Mouse (Mus musculus) limb, embryonic 13.5 days (tissue): ENCODE measurements at regions not wholly inside any gene's neighbourhood (a gene's known extent, or its start where the extent isn't known, plus 50 kb on each side); places are given as distances from the start of the nearest gene placed in this dataset.

Source experiments
- ATAC-seq: fragments of 200-750 bp; cut with Nextera tagmentation; 2 replicates; pipeline ENCODE4 v1.8.0; 2017; ENCODE audit warnings: low read depth, moderate number of reproducible peaks, moderate TSS enrichment; ENCODE audit not compliant: low FRiP score
- H3K27ac ChIP-seq: fragments of 300-500 bp; sonication (generic); 2 replicates; pipeline ENCODE4 v1.5.1; 2015; ENCODE audit warnings: inconsistent platforms, mild to moderate bottlenecking, moderate library complexity
- H3K27me3 ChIP-seq: fragments of 300-500 bp; sonication (generic); 2 replicates; pipeline ENCODE4 v1.6.1; 2015; ENCODE audit warnings: mild to moderate bottlenecking, inconsistent platforms
- H3K36me3 ChIP-seq: fragments of 300-500 bp; sonication (generic); 2 replicates; pipeline ENCODE4 v1.6.1; 2015; ENCODE audit warnings: inconsistent platforms, mild to moderate bottlenecking, moderate library complexity
- H3K4me1 ChIP-seq: fragments of 300-500 bp; sonication (generic); 2 replicates; pipeline ENCODE4 v1.6.1; 2015; ENCODE audit warnings: inconsistent platforms
- H3K4me2 ChIP-seq: fragments of 300-500 bp; sonication (generic); replicated peaks from 2 replicates; pipeline ENCODE4 v1.6.1; 2015; ENCODE audit warnings: inconsistent platforms, mild to moderate bottlenecking, moderate library complexity
- H3K4me3 ChIP-seq: fragments of 300-500 bp; sonication (generic); 2 replicates; pipeline ENCODE4 v1.5.1; 2015; ENCODE audit warnings: moderate library complexity, mild to moderate bottlenecking, inconsistent platforms
- H3K9ac ChIP-seq: fragments of 300-500 bp; sonication (generic); 2 replicates; pipeline ENCODE4 v1.6.1; 2015; ENCODE audit warnings: mild to moderate bottlenecking, inconsistent platforms
- H3K9me3 ChIP-seq: fragments of 300-500 bp; sonication (generic); 2 replicates; pipeline ENCODE4 v1.6.1; 2016; ENCODE audit warnings: inconsistent platforms
- WGBS: fragments of 180-500 bp; shearing (Covaris S2); methylation state at CpG from one replicate; pipeline ENCODE4 v1.1.7; 2015; 5-methylcytosine and 5-hydroxymethylcytosine counted together

DNA sequence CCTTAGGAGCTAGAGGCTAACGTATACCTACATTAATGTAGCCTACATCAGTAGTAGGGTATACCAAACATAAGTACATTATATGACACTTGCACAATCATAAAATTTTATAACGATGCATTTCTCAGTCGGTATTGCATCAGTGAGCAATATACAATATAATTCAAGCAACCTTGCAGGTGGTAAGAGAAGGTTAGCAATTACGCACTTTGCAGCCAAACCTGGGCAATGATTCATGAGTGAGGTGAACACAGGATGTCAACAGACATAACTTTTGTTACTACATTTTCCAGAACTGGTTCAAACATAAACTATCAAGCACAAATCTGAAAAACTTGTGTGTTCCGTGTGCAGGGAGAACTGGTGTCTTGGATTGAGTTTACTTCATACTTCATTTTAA, 229.9 kb upstream of the Zpld1 start:
- Histone ChIP-seq H3K36me3 (no peaks in the 10 kb centered on the region), H3K27me3 (no peaks in the 10 kb centered on the region), H3K4me2 (no peak overlapping the region), H3K4me3 (no peak overlapping the region), H3K27ac (no peak overlapping the region), H3K9ac (no peak overlapping the region), H3K9me3 (no peaks in the 10 kb centered on the region), H3K4me1 (no peaks in the 10 kb centered on the region)
- no peak for ATAC-seq
- 81% methylated on average over 5 of the region's 5 CpGs for WGBS

DNA sequence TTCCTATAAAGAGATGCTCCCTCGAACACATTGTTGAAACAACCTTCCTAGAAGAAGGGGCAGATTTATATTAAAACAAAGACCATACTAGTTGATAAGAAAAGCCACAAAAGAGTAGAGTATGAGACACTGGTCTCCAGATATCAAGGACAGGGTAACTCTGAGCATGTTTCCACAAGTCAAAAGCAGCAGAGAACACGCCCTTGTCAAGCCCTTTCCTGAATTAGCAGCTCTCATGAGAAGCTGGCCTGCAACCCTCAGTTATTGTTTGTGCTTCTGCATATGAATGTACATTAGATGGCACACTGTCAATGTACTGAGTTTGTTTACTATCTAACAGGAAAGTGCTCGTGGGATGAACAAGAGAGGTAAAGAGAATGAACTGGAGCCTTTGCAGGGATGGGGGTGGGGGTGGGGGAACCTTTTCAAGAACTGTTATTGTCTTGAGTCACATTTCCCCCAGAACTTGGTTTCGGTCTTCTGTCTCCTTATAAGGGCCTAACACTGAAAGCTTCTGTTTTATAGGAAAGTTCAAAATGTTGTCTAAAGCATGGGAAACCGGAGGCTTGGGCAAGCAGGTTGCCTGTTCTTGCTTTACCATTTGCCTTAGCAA, 228.6 kb upstream of the Zpld1 start:
- Histone ChIP-seq H3K4me3 (no peak overlapping the region), H3K9me3 (no peaks in the 10 kb centered on the region), H3K27ac (no peak overlapping the region), H3K4me2 (no peak overlapping the region), H3K4me1 (no peaks in the 10 kb centered on the region), H3K27me3 (no peaks in the 10 kb centered on the region), H3K36me3 (no peaks in the 10 kb centered on the region), H3K9ac (no peak overlapping the region)
- 79% methylated on average over 5 of the region's 5 CpGs for WGBS
- no peak for ATAC-seq

DNA sequence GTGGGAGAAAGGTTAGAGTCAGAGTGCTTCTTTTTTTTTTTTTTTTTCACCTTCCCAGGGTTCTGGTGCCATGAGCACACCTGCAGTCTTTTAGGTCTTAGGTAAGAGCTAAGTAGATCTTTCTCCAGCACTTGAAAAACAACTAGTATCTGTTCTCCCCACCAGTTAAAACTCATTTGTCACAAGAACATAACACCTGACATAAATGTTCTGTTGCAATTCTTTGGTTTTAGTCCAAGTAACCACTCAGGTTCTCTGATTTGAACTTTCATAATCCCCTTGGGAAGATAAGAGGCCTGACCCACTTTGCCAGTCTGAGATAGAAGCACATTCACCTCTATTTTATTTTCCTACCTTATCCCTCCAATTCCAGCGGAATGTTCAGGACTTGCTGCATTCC, 225.5 kb upstream of the Zpld1 start:
- Histone ChIP-seq H3K36me3 (no peaks in the 10 kb centered on the region), H3K27me3 (no peaks in the 10 kb centered on the region), H3K9me3 (no peaks in the 10 kb centered on the region), H3K9ac (no peak overlapping the region), H3K27ac (no peak overlapping the region), H3K4me3 (no peak overlapping the region), H3K4me1 (no peaks in the 10 kb centered on the region), H3K4me2 (no peak overlapping the region)
- ATAC-seq: no peak
- 95% methylated on average over 1 of the region's 1 CpGs for WGBS

DNA sequence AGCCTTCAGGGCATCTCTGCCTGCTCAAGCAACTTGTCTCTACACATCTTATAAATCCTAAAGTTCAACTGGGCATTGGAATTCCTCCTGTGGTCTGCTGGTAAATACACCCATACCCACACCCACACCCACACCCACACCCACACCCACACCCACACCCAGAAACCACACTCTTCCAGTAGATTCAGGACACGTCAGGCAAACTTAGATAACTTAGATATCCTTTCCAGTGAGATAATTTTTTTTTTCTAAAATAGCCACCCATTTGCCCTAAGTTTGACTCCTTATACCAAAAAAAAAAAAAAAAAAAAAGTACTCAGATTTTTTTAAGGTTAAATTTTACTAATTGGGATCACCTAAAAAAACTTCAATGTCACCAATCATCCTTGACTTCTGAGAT, 224.5 kb upstream of the Zpld1 start:
- Histone ChIP-seq H3K9me3 (no peaks in the 10 kb centered on the region), H3K4me1 (no peaks in the 10 kb centered on the region), H3K4me2 (no peak overlapping the region), H3K27me3 (no peaks in the 10 kb centered on the region), H3K36me3 (no peaks in the 10 kb centered on the region), H3K4me3 (no peak overlapping the region), H3K9ac (no peak overlapping the region), H3K27ac (no peak overlapping the region)
- 95% methylated on average over 1 of the region's 1 CpGs for WGBS
- no peak for ATAC-seq

DNA sequence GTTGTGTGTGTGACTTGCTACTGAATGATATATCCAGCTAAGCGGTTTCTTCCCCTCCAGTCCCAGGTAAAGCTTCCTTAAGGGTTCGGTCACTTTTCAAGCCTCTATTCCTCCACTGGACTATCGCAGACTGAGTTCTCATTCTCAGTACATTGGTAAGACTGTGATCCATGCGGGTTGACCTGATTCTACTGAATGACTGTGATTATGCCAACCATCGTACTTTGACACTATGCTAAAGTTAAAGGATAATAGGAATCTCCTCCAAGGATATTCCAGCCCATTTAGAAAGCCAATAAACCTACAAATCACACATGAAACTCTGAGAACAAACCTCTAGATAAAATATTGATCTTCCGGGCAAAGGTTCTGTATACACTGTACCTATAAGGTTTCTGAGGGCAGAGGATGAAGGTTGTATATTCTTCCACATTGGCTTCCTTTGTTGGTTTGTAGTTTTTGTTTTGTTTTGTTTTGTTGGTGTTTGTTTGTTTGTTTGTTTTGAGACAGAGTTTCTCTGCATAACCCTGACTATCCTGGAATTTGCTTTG, 223.7 kb upstream of the Zpld1 start:
- ATAC-seq: no peak
- Histone ChIP-seq H3K36me3 (no peaks in the 10 kb centered on the region), H3K4me2 (no peak overlapping the region), H3K27me3 (no peaks in the 10 kb centered on the region), H3K4me1 (no peaks in the 10 kb centered on the region), H3K27ac (no peak overlapping the region), H3K9me3 (no peaks in the 10 kb centered on the region), H3K4me3 (no peak overlapping the region), H3K9ac (no peak overlapping the region)
- 94% methylated on average over 6 of the region's 6 CpGs for WGBS

DNA sequence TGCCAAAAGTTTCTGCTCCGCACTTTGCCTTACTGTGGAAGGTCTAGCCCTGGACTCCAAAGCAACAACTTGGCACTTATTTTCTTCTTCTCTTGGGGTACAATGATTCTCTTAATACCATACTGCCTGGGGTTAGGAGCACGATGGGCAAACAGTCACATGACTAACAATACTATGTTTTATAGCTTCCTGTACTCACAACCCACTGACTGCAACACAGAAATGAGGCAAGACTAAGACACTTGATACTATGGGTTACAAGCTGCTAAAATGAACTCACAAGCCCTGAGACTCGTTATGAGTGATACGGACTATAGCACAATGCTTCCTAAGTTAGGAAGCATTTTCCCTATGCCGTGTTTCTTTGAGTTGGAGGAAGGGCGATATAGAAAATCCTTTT, 222.3 kb upstream of the Zpld1 start:
- 69% methylated on average over 6 of the region's 6 CpGs for WGBS
- ATAC-seq: no peak

DNA sequence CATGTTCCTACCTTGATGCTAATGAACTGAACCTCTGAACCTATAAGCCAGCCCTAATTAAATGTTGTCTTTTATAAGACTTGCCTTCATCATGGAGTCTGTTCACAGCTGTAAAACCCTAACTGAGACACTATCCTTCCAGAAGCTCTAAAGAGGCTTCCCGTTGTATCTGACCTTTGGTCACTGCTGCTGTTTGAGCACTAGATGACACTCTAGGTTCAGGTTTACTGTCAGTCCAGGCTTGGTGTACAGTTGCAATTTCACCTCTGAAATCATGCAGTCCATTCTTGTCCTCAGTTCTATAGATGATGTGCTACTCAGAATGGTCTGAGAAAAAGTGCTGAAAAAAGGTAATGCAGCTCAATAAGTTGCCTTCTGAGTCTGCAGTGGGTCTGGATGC, 221.9 kb upstream of the Zpld1 start:
- Histone ChIP-seq H3K27ac (no peak overlapping the region), H3K9ac (no peak overlapping the region), H3K27me3 (no peaks in the 10 kb centered on the region), H3K4me1 (no peaks in the 10 kb centered on the region), H3K9me3 (no peaks in the 10 kb centered on the region), H3K4me3 (no peak overlapping the region), H3K36me3 (no peaks in the 10 kb centered on the region), H3K4me2 (no peak overlapping the region)
- WGBS: 81% methylated on average over 1 of the region's 1 CpGs
- ATAC-seq: no peak

More for the DNA sequence above, 222.3 kb upstream of the Zpld1 start:
- no peaks in the 10 kb centered on the region for H3K27me3 ChIP-seq
- H3K9me3 ChIP-seq: no peaks in the 10 kb centered on the region
- H3K36me3 ChIP-seq: no peaks in the 10 kb centered on the region
- no peak overlapping the region for H3K4me3 ChIP-seq
- no peak overlapping the region for H3K4me2 ChIP-seq
- no peaks in the 10 kb centered on the region for H3K4me1 ChIP-seq
- H3K9ac ChIP-seq: no peak overlapping the region
- H3K27ac ChIP-seq: no peak overlapping the region

DNA sequence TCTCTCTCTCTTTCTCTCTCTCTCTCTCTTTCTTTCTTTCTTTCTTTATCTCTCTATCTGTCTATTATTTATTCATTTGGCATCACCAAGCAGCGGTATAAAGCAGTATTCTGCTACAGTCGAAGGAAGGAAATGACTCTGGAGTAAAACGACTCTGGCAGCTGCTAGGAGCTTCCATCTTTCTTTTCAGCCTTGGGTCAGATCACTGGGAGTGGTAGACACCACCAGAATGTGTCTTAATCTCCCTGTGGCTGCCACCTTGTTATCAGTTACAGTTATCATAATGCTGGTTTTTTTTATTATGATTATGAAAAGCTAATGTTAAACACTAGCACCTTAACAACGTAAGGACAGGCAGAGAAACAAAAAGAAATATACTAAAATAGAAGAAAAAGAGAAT, 219.2 kb upstream of the Zpld1 start:
- H3K4me3 ChIP-seq: no peak overlapping the region
- H3K27ac ChIP-seq: no peak overlapping the region
- H3K9ac ChIP-seq: no peak overlapping the region
- no peak overlapping the region for H3K4me2 ChIP-seq
- WGBS: 82% methylated on average over 4 of the region's 4 CpGs
- H3K4me1 ChIP-seq: no peaks in the 10 kb centered on the region
- no peaks in the 10 kb centered on the region for H3K9me3 ChIP-seq
- H3K27me3 ChIP-seq: no peaks in the 10 kb centered on the region
- no peak for ATAC-seq
- H3K36me3 ChIP-seq: no peaks in the 10 kb centered on the region

DNA sequence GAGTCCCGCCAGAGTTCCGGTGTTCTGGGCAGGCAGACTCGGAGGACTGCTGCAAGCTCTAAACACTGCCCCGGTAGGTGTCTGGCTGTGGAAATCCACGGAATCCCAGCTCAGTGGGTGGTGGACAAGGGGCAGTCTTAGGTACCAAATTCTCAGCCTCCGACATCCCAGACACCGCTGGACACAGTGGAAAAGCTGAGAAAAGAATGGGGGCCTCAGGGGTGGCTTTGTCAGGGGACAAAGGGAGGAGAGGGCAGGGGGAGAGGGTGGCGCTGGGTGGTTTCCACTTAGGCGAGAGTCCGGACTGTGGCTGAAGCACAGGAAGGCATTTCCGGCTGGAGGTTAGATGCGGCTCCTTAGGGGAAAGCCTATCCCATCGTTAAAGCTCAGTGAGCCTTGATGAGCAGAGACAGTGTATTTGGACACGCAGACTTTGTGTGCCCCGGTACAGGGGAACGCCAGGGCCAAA, 217.5 kb upstream of the Zpld1 start:
- Histone ChIP-seq H3K27ac (no peak overlapping the region), H3K27me3 (no peaks in the 10 kb centered on the region), H3K4me1 (no peaks in the 10 kb centered on the region), H3K9ac (no peak overlapping the region), H3K9me3 (no peaks in the 10 kb centered on the region), H3K36me3 (no peaks in the 10 kb centered on the region), H3K4me3 (no peak overlapping the region), H3K4me2 (peak overlapping the region; percentile 27)
- WGBS: 60% methylated on average over 16 of the region's 16 CpGs
- ATAC-seq: no peak

DNA sequence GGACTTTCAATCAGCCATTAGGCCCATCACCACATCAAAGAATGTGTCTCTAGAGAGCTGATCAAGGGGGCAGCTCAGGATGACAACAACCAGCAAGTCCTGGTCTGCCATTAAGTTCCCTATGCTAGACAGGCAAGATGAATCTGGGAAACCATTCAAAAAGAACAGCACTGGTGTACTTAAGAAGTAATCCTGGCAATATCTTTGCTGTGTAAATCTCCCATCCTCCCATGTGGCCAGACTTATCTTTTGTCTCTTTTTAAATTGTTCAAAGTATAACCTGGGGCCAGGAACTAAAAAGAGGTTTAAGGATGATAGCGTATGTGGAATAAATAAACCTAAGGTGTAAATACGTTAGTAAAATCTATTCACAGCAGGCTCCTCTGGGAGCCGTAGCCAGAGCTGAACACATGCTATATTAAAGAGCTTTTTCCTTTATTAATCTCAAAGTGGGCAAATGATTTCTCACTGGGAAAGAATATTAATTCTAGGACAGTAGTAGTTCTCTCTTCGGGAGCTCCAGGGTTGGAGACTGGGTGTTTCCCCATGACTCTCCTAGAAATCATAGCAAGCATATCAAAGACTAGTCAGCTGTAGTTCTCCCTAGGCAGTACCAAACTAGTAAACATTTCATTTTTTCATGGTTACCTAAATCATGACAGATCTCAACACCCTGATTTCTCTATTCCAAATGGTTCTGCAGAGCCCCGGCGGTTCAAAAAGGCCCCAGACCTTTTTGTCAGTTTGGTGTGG, 216.8 kb upstream of the Zpld1 start:
- no peaks in the 10 kb centered on the region for H3K9me3 ChIP-seq
- no peaks in the 10 kb centered on the region for H3K27me3 ChIP-seq
- H3K4me1 ChIP-seq: no peaks in the 10 kb centered on the region
- no peak overlapping the region for H3K9ac ChIP-seq
- WGBS: 59% methylated on average over 6 of the region's 6 CpGs
- no peaks in the 10 kb centered on the region for H3K36me3 ChIP-seq
- H3K4me2 ChIP-seq: peak overlapping the region; percentile 27
- ATAC-seq: no peak
- H3K27ac ChIP-seq: no peak overlapping the region
- no peak overlapping the region for H3K4me3 ChIP-seq

DNA sequence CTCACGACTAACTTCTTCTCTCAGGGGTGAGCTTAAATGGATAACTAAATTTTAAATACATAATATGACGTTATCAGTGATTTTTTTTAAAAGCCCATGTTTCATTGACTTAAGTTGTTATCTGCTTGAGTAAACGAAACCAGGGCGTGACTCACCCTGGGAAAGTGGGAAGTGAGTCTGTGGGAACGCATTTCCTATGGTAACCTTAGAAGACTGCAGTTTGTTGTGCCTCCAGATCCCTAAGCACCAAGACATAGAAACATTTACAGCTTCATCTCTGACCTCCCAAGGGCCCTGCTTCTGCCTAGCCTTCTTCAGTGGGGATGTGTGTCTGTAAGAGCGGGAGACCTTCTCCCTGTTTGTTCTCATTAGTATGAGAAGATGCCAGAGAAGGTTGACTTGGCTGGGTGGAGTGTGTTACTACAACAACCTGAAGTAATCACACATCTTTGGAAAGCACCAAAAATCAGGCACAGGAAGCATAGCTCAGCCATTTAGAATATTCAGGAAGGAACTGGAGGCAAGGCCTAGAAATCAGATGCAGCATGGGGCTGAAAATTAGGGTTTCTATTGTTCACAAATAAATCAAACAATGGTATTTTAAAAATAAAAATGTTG, 207.1 kb upstream of the Zpld1 start:
- Histone ChIP-seq H3K4me3 (no peak overlapping the region), H3K9me3 (no peaks in the 10 kb centered on the region), H3K4me2 (no peak overlapping the region), H3K27ac (no peak overlapping the region), H3K27me3 (no peaks in the 10 kb centered on the region), H3K4me1 (no peaks in the 10 kb centered on the region), H3K36me3 (no peaks in the 10 kb centered on the region), H3K9ac (no peak overlapping the region)
- 73% methylated on average over 6 of the region's 6 CpGs for WGBS
- ATAC-seq: no peak

DNA sequence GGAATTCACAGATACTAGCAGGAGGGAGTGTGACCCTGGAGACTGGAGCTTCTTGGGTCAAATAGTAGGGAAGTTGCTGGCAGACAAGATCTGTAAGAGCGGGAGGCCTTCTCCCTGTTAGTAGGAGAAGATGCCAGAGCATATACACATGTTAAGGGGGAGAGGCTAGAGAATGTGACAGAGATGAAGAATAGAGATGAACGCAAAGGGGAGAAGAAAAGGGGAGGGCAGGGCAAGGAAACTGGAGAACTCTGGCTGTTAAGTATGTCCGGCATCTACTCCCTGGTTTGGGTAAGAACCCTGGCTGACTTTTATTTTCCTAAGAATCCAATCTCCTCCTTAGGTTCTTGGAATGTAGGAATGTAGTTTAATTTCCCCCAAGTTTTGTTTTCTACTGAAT, 206.5 kb upstream of the Zpld1 start:
- no peaks in the 10 kb centered on the region for H3K27me3 ChIP-seq
- H3K36me3 ChIP-seq: no peaks in the 10 kb centered on the region
- no peak for ATAC-seq
- H3K4me2 ChIP-seq: no peak overlapping the region
- no peak overlapping the region for H3K27ac ChIP-seq
- H3K4me1 ChIP-seq: no peaks in the 10 kb centered on the region
- WGBS: 86% methylated on average over 3 of the region's 3 CpGs
- no peak overlapping the region for H3K4me3 ChIP-seq
- H3K9ac ChIP-seq: no peak overlapping the region
- no peaks in the 10 kb centered on the region for H3K9me3 ChIP-seq
